Mouse (Mus musculus) ES-E14 (cell line): ENCODE measurements around the gene Sucla2. TPM values are rescaled to one million over a fixed set of nuclear protein-coding genes. Genes with fewer than 3 reads are reported as not detected.

Experiments
- DNase-seq: peaks from one replicate; pipeline ENCODE4 v3.0.0-alpha.2; 2013; ENCODE audit warnings: low read depth, low spot score
- H3K27ac ChIP-seq: 2 replicates; pipeline ENCODE4 v1.5.1; 2012; ENCODE audit warnings: low read depth, mild to moderate bottlenecking, low read length, moderate library complexity, mixed read lengths; ENCODE audit not compliant: poor library complexity, insufficient read depth, severe bottlenecking
- H3K36me3 ChIP-seq: 2 replicates; pipeline ENCODE4 v1.6.1; 2012; ENCODE audit warnings: mild to moderate bottlenecking, low read length, moderate library complexity, mixed read lengths; ENCODE audit not compliant: control insufficient read depth, poor library complexity, insufficient read depth, severe bottlenecking
- H3K4me1 ChIP-seq, 2 experiments: fragments of 150-350 bp in 1 of 2; sonication (generic) in 1 of 2; 2 replicates each; pipeline ENCODE4 v1.6.1; 2012; ENCODE audit warnings: low read length in 2 of 2, mild to moderate bottlenecking in 1 of 2, mixed read lengths in 1 of 2; ENCODE audit not compliant: control insufficient read depth in 2 of 2, insufficient read depth in 2 of 2, poor library complexity in 1 of 2
- H3K4me3 ChIP-seq, 2 experiments: fragments of 150-350 bp in 1 of 2; sonication (generic) in 1 of 2; 2 replicates each; pipeline ENCODE4 v1.5.1; 2012; ENCODE audit warnings: low read length in 2 of 2, low read depth in 1 of 2, mild to moderate bottlenecking in 1 of 2, mixed read lengths in 1 of 2; ENCODE audit not compliant: insufficient read depth in 1 of 2, poor library complexity in 1 of 2, severe bottlenecking in 1 of 2
- H3K9ac ChIP-seq: 2 replicates; pipeline ENCODE4 v1.6.1; 2012; ENCODE audit warnings: low read depth, mild to moderate bottlenecking, low read length, mixed read lengths; ENCODE audit not compliant: poor library complexity, insufficient read depth, severe bottlenecking
- H3K9me3 ChIP-seq: fragments of 150-350 bp; sonication (generic); 2 replicates; pipeline ENCODE4 v1.6.1; 2012; ENCODE audit warnings: low read depth, mild to moderate bottlenecking, low read length; ENCODE audit not compliant: control insufficient read depth, insufficient read depth
- CHD2 ChIP-seq: IDR thresholded peaks from 2 replicates; pipeline ENCODE4 v1.6.1; 2014; ENCODE audit warnings: mild to moderate bottlenecking, low read depth, low read length, inconsistent platforms
- HCFC1 ChIP-seq: IDR thresholded peaks from 2 replicates; pipeline ENCODE4 v1.6.1; 2012; ENCODE audit warnings: low read length, inconsistent platforms, borderline replicate concordance; ENCODE audit not compliant: insufficient read depth
- MAFK ChIP-seq: IDR thresholded peaks from 2 replicates; pipeline ENCODE4 v1.6.1; 2014; ENCODE audit warnings: mild to moderate bottlenecking, low read depth, low read length, inconsistent platforms; ENCODE audit not compliant: insufficient read depth
- ZC3H11A ChIP-seq: IDR thresholded peaks from 2 replicates; pipeline ENCODE4 v1.6.1; 2012; ENCODE audit warnings: low read depth, mild to moderate bottlenecking, inconsistent platforms, low read length, borderline replicate concordance
- ZNF384 ChIP-seq: IDR thresholded peaks from 2 replicates; pipeline ENCODE4 v1.6.1; 2012; ENCODE audit warnings: low read depth, low read length, inconsistent platforms
- in situ Hi-C, 2 experiments: fragments of 600-800 bp; cut with MboI; formaldehyde crosslinking; loops; one replicate each; pipeline ENCODE4 v1.15.1; 2025; ENCODE audit warnings: low sequenced_read_pairs in 2 of 2, inconsistent platforms in 1 of 2; ENCODE audit not compliant: unreplicated experiment in 2 of 2
- total RNA-seq: library from RNA; depleted of rRNA; stranded (reverse); fragments of 300-350 nt; gene quantifications from 2 replicates; pipeline ENCODE4 v1.2.3, GENCODE M21; 2012

Gene Sucla2
- total RNA-seq, 1 experiment: 35.0 TPM

DNA sequence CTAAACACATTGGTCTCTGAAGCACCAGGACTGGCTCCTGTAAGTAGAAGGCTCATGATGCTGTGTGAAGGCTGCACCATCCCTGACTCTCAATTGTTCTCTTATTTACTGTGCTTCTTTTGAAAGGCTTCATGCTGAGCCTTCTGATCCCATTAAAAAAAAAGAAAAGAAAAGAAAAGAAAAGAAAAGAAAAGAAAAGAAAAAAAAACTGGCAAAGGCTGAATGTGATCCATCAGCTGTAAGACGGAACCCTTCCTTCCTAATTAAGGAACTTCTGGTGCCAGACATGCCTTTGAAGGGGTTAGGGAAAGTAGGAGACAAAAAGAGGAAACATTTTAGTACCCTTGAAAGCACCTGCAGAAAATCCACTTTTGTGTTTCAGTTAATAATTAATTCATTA, 45.3 kb upstream of the Sucla2 start:
- no peak for TF ChIP-seq MAFK
- no peak for TF ChIP-seq ZC3H11A
- TF ChIP-seq CHD2: no peak
- TF ChIP-seq HCFC1: no peak
- TF ChIP-seq ZNF384: no peak
- Histone ChIP-seq H3K4me3 (no peak overlapping the region), H3K4me1 (peaks cover 2 to 4% of the 10 kb centered on the region in 2 experiments; a peak in 2 of 4 replicates), H3K9ac (no peak overlapping the region), H3K36me3 (no peaks in the 10 kb centered on the region), H3K9me3 (no peaks in the 10 kb centered on the region), H3K27ac (no peak overlapping the region)
- DNase-seq: no peak
- in situ Hi-C loops: no loop called here

DNA sequence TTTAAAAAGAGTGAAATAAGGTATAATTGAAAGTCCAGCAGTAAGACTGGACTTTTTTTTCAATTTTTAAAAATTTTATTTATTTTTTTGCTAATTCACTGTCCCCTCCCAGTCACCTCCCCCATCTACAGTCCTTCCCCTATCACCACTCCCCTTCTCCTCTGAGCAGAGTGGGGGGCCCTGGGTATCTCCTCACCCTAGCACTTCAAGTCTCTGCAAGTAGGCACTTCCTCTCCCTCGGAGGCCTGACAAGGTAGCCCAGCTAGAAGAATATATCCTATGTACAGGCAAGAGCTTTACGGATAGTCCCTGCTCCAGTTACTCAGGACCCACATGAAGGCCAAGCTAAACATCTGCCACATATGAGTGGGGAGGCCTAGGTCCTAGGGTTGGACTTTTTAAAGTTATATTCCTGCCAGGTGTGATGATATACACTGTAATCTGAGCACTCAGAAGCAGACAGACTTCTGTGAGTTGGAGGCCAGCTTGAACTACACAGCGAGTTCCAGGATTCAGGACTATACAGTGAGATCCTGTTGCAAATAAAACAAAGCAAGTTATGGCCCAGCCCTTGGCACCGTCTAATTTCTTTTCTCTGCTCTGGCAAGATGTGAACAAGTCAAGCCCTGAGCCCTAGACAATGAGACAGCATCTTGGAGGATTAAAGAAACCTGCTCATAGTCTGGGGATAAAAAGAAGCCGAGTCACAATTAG, 41.4 kb upstream of the Sucla2 start:
- in situ Hi-C loops: no loop called here
- no peak overlapping the region for H3K27ac ChIP-seq
- TF ChIP-seq CHD2 (no peak), ZC3H11A (no peak), ZNF384 (no peak), HCFC1 (no peak), MAFK (no peak)

DNA sequence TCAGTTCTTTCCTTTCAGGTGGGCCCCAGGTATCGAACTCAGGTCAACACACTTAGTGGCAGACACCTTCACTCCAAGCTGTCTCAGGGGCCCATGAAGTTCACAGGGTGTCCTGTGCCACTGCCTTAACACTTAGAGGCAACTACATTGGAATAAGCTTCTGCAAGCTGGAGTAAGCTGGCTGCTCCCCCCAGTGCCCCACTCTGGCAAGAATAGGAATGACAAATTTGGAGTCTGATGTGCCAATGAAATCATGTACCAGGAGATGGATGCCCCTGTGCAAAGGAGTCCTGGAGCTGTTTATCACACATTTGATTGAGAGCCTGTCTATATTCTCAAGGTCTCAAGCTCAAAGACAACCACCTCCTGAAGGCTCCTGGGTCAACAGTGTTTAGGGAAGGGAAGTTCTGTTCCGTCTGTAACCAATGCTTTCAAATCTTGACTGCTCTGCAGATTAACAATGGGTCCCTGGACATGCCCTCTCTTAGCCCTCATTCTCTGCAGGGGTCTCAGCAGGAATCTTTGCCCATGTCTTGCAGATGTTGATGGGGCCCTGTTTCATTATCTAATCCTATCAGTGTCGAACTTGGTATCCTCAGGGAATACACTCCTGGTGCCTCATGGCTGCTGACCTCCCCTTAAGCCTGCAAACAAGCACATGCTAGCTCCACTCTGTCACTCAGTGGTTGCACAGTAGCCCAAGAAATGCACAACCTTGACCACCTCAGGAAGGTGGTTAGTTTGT, 40.6 kb upstream of the Sucla2 start:
- no peak overlapping the region for H3K27ac ChIP-seq
- in situ Hi-C loops: no loop called here

More for the DNA sequence above, 41.4 kb upstream of the Sucla2 start:
- no peak overlapping the region for H3K9ac ChIP-seq
- no peaks in the 10 kb centered on the region for H3K36me3 ChIP-seq
- no peak overlapping the region for H3K4me3 ChIP-seq
- no peaks in the 10 kb centered on the region for H3K9me3 ChIP-seq
- H3K4me1 ChIP-seq: 0 out of 4 replicates have a peak, but pooled peaks cover 0 to 3% of the 10 kb centered on the region in 2 experiments
- no peak for DNase-seq

DNA sequence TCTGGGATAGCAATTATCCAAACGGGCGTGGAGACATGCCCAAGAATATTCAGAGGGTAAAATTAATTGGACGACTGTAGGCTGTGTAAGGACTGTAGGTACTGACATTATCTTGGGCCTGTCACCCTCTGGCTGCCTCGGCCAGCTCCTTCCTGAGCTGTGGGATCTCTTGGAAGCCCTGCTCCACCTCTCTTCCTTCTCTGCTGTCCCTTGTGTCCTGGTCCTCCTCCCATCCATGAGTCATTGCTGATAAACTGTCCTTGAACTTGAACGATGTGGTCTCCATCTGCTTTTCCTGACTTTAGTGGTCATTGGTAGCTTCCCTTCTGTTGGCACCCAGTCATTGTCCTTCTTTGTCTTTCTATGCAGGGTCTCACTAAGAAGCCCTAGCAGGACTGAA, 38.5 kb upstream of the Sucla2 start:
- no peaks in the 10 kb centered on the region for H3K9me3 ChIP-seq
- in situ Hi-C loops: no loop called here
- TF ChIP-seq ZNF384 (no peak), ZC3H11A (no peak), CHD2 (no peak), HCFC1 (no peak)
- no peak for DNase-seq
- H3K4me1 ChIP-seq: 0 out of 4 replicates have a peak, but pooled peaks cover 0 to 3% of the 10 kb centered on the region in 2 experiments
- no peak overlapping the region for H3K27ac ChIP-seq
- H3K9ac ChIP-seq: no peak overlapping the region
- H3K4me3 ChIP-seq: no peak overlapping the region
- no peaks in the 10 kb centered on the region for H3K36me3 ChIP-seq

More for the DNA sequence above, 40.6 kb upstream of the Sucla2 start:
- no peak for TF ChIP-seq CHD2
- TF ChIP-seq ZC3H11A: no peak
- no peak for TF ChIP-seq MAFK
- no peak for TF ChIP-seq HCFC1
- TF ChIP-seq ZNF384: no peak
- Histone ChIP-seq H3K9ac (no peak overlapping the region), H3K4me1 (0 out of 4 replicates have a peak, but pooled peaks cover 0 to 3% of the 10 kb centered on the region in 2 experiments), H3K36me3 (no peaks in the 10 kb centered on the region), H3K9me3 (no peaks in the 10 kb centered on the region), H3K4me3 (no peak overlapping the region)
- DNase-seq: no peak
